Mouse (Mus musculus) erythroblast, embryonic 14.5 days (primary cell): ENCODE measurements around the gene Psmb7.

Experiments used
- GATA1 ChIP-seq: IDR thresholded peaks from 2 replicates; pipeline ENCODE4 v1.6.1; 2012; ENCODE audit warnings: low read length, inconsistent platforms, mixed read lengths
- TAL1 ChIP-seq: IDR thresholded peaks from 3 replicates; pipeline ENCODE4 v1.6.1; 2012; ENCODE audit warnings: low read length, inconsistent platforms, mixed read lengths

DNA sequence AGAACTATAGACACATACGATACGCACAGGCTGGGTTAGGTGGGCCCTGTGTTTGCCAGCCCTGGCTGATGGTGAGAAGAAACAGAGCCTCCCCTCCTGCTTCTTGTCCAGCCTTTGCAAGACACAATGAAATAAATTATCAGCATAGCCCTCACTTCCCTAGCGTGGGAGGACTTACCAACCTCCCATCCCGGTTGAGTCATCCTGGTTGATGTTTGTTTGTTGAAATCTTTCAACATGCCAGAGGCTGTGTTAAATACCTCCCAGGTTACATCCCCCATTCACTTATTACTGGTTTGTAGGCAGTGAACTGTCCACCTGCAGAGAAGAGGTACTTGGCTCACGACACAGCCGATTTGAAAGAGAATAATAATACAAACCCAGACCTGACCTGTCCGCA is 3.8 kb upstream of the Psmb7 start:
- TF ChIP-seq GATA1 = no peak
- TF ChIP-seq TAL1 = no peak
